Mouse (Mus musculus) small intestine, adult 10 weeks (tissue): ENCODE measurements around the gene Ndnf. TPM values are rescaled to one million over a fixed set of nuclear protein-coding genes. Genes with fewer than 3 reads are reported as not detected.

Experiments used
- polyA plus RNA-seq: library from polyadenylated mRNA; stranded (reverse); fragments of 350-450 nt; fragmentation: Illumina TruSeq; extraction: RNeasy Lipid Tissue Mini Kit (QIAGEN cat#74804); gene quantifications from one replicate; pipeline ENCODE4 v1.2.3, GENCODE M21; 2014; ENCODE audit warnings: low replicate concordance

Ndnf gene
- polyA plus RNA-seq = 0.15 TPM

DNA sequence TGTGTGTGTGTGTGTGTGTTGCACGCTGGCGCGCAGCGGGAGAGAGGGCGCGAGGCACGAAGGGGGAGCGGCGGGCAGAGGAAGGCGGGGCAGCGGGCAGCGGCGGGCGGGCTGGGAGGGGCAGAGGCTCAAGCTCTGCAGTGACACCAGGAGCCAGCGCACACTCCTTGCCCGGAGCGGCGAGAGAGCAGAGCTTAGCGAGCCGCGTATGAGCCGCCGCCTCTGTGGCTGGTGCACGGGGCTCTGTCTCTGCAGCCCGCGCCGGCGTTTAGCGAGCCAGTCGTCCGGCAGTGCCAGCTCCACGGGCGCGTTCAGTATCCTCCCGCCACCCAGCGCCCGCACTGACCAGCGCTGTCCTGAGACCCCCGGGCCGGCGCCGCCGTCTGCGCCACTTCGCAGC, at the start of gene Ndnf:
Ndnf (plus strand) TSS at position 140 of the 400 bp plus-strand sequence.

Other genes starting within 250 kb of the Ndnf start
- 0.78 TPM for gene Tnip3, start 146.3 kb upstream of the Ndnf start, polyA plus RNA-seq
- 0.71 TPM for gene Prdm5, start 107.4 kb downstream of the Ndnf start, polyA plus RNA-seq